Comparison of ENCODE assay signal across 8 mouse cellular contexts in genomic region chr11:32925421-32926271, GRCm38 (mm10).
A peak's percentile ranks its signal among the peaks of the same experiment; 100 is the strongest.
DNase-seq lines count a peak whose midpoint lies in the region; ATAC-seq and TF ChIP-seq lines count a peak whose summit lies in the region.

No protein-coding gene starts in this region.

- H3K9ac ChIP-seq in forebrain, embryonic 13.5 days: peak overlapping the region; percentile 54
- peak overlapping the region; percentile 21 for H3K9ac ChIP-seq in limb, embryonic 14.5 days (ENCODE audit: low read depth, low read length, severe bottlenecking)

- peak overlapping the region; percentile 26 for H3K4me3 ChIP-seq in forebrain, embryonic 13.5 days
- peak overlapping the region; percentile 23 for H3K4me3 ChIP-seq in limb, embryonic 14.5 days (replicated peaks; ENCODE audit: low read length)

- no peak for TF ChIP-seq POLR2A in limb, embryonic 14.5 days (IDR thresholded peaks at IDR 0.05; ENCODE audit: borderline replicate concordance, extremely low read depth, insufficient read depth, insufficient read length)

- intact Hi-C loops in heart, postnatal 25 days (cut with DNase I): no loop called here
- intact Hi-C loops in left cerebral cortex, postnatal 14 days (cut with DNase I): no loop called here

- 4% methylated on average over 33 of the region's 33 CpGs for WGBS in forebrain, embryonic 13.5 days
- 2% methylated on average over 33 of the region's 33 CpGs for WGBS in limb, embryonic 14.5 days

- H3K36me3 ChIP-seq in forebrain, embryonic 13.5 days (ENCODE audit: poor library complexity, severe bottlenecking): no peaks in the 10 kb centered on the region
- no peaks in the 10 kb centered on the region for H3K36me3 ChIP-seq in limb, embryonic 14.5 days (ENCODE audit: control insufficient read depth, insufficient read depth, low read length)

- H3K4me1 ChIP-seq in forebrain, embryonic 13.5 days: peaks cover 10% of the 10 kb centered on the region
- peaks cover 67% of the 10 kb centered on the region for H3K4me1 ChIP-seq in limb, embryonic 14.5 days (ENCODE audit: control insufficient read depth, insufficient read depth, low read length)

- H3K9me3 ChIP-seq in forebrain, embryonic 13.5 days (replicated peaks): peaks cover 7% of the 10 kb centered on the region; the same call in 1 of the 2 replicates
- no peaks in the 10 kb centered on the region for H3K9me3 ChIP-seq in limb, embryonic 14.5 days (ENCODE audit: control insufficient read depth, low read length)

- DNase-seq in R1 (ENCODE audit: low read depth, low spot score): peak; percentile 63
- DNase-seq in heart, postnatal 25 days (ENCODE audit: low spot score): peak; percentile 45
- peak; percentile 88 for DNase-seq in limb, embryonic 14.5 days (ENCODE audit: low spot score)
- DNase-seq in neural tube, embryonic 10.5 days (ENCODE audit: extremely low spot score, low spot score): peak; percentile 67
- no peak for DNase-seq in frontal cortex, postnatal 36 days (ENCODE audit: low spot score in 2 of 2)
- DNase-seq in left cerebral cortex, postnatal 14 days (ENCODE audit: low spot score in 2 of 2): no peak

- peaks cover 18% of the 10 kb centered on the region for H3K27me3 ChIP-seq in forebrain, embryonic 13.5 days
- no peaks in the 10 kb centered on the region for H3K27me3 ChIP-seq in limb, embryonic 14.5 days (ENCODE audit: control insufficient read depth, insufficient read depth, low read length)

- no peak overlapping the region for H3K27ac ChIP-seq in forebrain, embryonic 13.5 days
- H3K27ac ChIP-seq in limb, embryonic 14.5 days (replicated peaks; ENCODE audit: low read depth, low read length): peak overlapping the region; percentile 92

- peak overlapping the region; percentile 59 for H3K4me2 ChIP-seq in forebrain, embryonic 13.5 days
- H3K4me2 ChIP-seq in limb, embryonic 14.5 days (replicated peaks; ENCODE audit: low read depth, low read length, severe bottlenecking): peak overlapping the region; percentile 48

- ATAC-seq in forebrain, embryonic 13.5 days: peak; percentile 68
- ATAC-seq in limb, embryonic 14.5 days (ENCODE audit: low FRiP score, low read depth): peak; percentile 94
- no peak for ATAC-seq in cerebellum, adult (ENCODE audit: insufficient number of reproducible peaks, low FRiP score, low TSS enrichment)

Comparison
In these comparisons a context has a peak if more than half of its experiments do, and no peak if none do; other contexts are left out.
1. DNase-seq: peak in R1 (single experiment), heart, postnatal 25 days (single experiment), limb, embryonic 14.5 days (single experiment) and neural tube, embryonic 10.5 days (single experiment); none in frontal cortex, postnatal 36 days (0 of 2) and left cerebral cortex, postnatal 14 days (0 of 2).